Mouse (Mus musculus): ENCODE data around the gene Ephb3. TPM values are rescaled to one million over a fixed set of nuclear protein-coding genes. Genes with fewer than 3 reads are reported as not detected.

The Ephb3 gene
- total RNA-seq, 2 experiments from 2014 or later = 19.2 to 22.8 TPM

- peak in 1 of 2 experiments; percentile 31 for DNase-seq (ENCODE audit: low spot score in 2 of 2)
Observed at GRCm38 (mm10) chr16:21205093-21205886, 735 bp downstream of the Ephb3 start.

GRCm38 (mm10) chr16:21208001-21208565 is 3.5 kb downstream of the Ephb3 start:
- DNase-seq (ENCODE audit: low spot score in 2 of 2) = no peak

GRCm38 (mm10) chr16:21209290-21209689 is 4.7 kb downstream of the Ephb3 start:
- DNase-seq (ENCODE audit: low spot score in 2 of 2) = no peak

- no peak for DNase-seq (ENCODE audit: low spot score in 2 of 2)
Observed at GRCm38 (mm10) chr16:21210204-21210603, 5.6 kb downstream of the Ephb3 start.

- peak; percentile 81 to 92 for DNase-seq (ENCODE audit: low spot score in 2 of 2)
Observed at GRCm38 (mm10) chr16:21210667-21211338, 6.2 kb downstream of the Ephb3 start.

GRCm38 (mm10) chr16:21211501-21211900 is 6.9 kb downstream of the Ephb3 start:
- DNase-seq (ENCODE audit: low spot score in 2 of 2) = no peak

- DNase-seq (ENCODE audit: low spot score in 2 of 2) = no peak
Observed at GRCm38 (mm10) chr16:21212369-21212768, 7.8 kb downstream of the Ephb3 start.

- no peak for DNase-seq (ENCODE audit: low spot score in 2 of 2)
Observed at GRCm38 (mm10) chr16:21213939-21214338, 9.4 kb downstream of the Ephb3 start.

- DNase-seq (ENCODE audit: low spot score in 2 of 2) = no peak
Observed at GRCm38 (mm10) chr16:21214803-21215202, 10.2 kb downstream of the Ephb3 start.

GRCm38 (mm10) chr16:21216047-21216446 is 11.5 kb downstream of the Ephb3 start:
- DNase-seq (ENCODE audit: low spot score in 2 of 2) = no peak

GRCm38 (mm10) chr16:21217233-21217632 is 12.7 kb downstream of the Ephb3 start:
- DNase-seq (ENCODE audit: low spot score in 2 of 2) = no peak

- no peak for DNase-seq (ENCODE audit: low spot score in 2 of 2)
Observed at GRCm38 (mm10) chr16:21219656-21220055, 15.1 kb downstream of the Ephb3 start.

- no peak for DNase-seq (ENCODE audit: low spot score in 2 of 2)
Observed at GRCm38 (mm10) chr16:21223038-21223437, 18.5 kb downstream of the Ephb3 start.

GRCm38 (mm10) chr16:21224648-21225240 is 20.2 kb downstream of the Ephb3 start:
- DNase-seq (ENCODE audit: low spot score in 2 of 2) = no peak

- DNase-seq (ENCODE audit: low spot score in 2 of 2) = no peak
Observed at GRCm38 (mm10) chr16:21226629-21227028, 22.1 kb downstream of the Ephb3 start.

- no peak for DNase-seq (ENCODE audit: low spot score in 2 of 2)
Observed at GRCm38 (mm10) chr16:21235135-21235534, 30.6 kb downstream of the Ephb3 start.

- DNase-seq (ENCODE audit: low spot score in 2 of 2) = peak; percentile 41 to 51
Observed at GRCm38 (mm10) chr16:21238722-21239121, 34.2 kb downstream of the Ephb3 start.

- no peak for DNase-seq (ENCODE audit: low spot score in 2 of 2)
Observed at GRCm38 (mm10) chr16:21240547-21240946, 36.0 kb downstream of the Ephb3 start.

GRCm38 (mm10) chr16:21241030-21241429 is 36.5 kb downstream of the Ephb3 start:
- no peak for DNase-seq (ENCODE audit: low spot score in 2 of 2)

GRCm38 (mm10) chr16:21242946-21243345 is 38.4 kb downstream of the Ephb3 start:
- DNase-seq (ENCODE audit: low spot score in 2 of 2) = no peak

GRCm38 (mm10) chr16:21244803-21245202 is 40.2 kb downstream of the Ephb3 start:
- DNase-seq (ENCODE audit: low spot score in 2 of 2) = no peak

- DNase-seq (ENCODE audit: low spot score in 2 of 2) = no peak
Observed at GRCm38 (mm10) chr16:21245387-21245786, 40.8 kb downstream of the Ephb3 start.

Measured in layer of hippocampus, postnatal 14 days (tissue).